Mouse (Mus musculus) embryonic facial prominence, embryonic 10.5 days (tissue): ENCODE data around the gene Nudt19. TPM values are rescaled to one million over a fixed set of nuclear protein-coding genes. Genes with fewer than 3 reads are reported as not detected.
A peak's percentile ranks its signal among the peaks of the same experiment; 100 is the strongest.
"Not testable (repeated sequence)": the region's sequence is repeated elsewhere in the genome, so short reads cannot be mapped to it uniquely, and the experiment has no call there.

Experiments used
- DNase-seq: peaks from one replicate; pipeline ENCODE4 v3.0.0-alpha.2; 2017; ENCODE audit warnings: low spot score
- H3K27ac ChIP-seq: fragments of 300-500 bp; sonication (generic); replicated peaks from 2 replicates; pipeline ENCODE4 v1.5.1; 2016; ENCODE audit warnings: mild to moderate bottlenecking
- H3K27me3 ChIP-seq: fragments of 300-500 bp; sonication (generic); replicated peaks from 2 replicates; pipeline ENCODE4 v1.6.1; 2016; ENCODE audit warnings: low read depth, mild to moderate bottlenecking; ENCODE audit not compliant: poor library complexity, severe bottlenecking
- H3K36me3 ChIP-seq: fragments of 300-500 bp; sonication (generic); replicated peaks from 2 replicates; pipeline ENCODE4 v1.6.1; 2016; ENCODE audit warnings: mild to moderate bottlenecking, moderate library complexity
- H3K4me1 ChIP-seq: fragments of 300-500 bp; sonication (generic); 2 replicates; pipeline ENCODE4 v1.6.1; 2016
- H3K4me3 ChIP-seq: fragments of 300-500 bp; sonication (generic); 2 replicates; pipeline ENCODE4 v1.5.1; 2016; ENCODE audit warnings: mild to moderate bottlenecking, moderate library complexity
- H3K9me3 ChIP-seq: fragments of 300-500 bp; sonication (generic); 2 replicates; pipeline ENCODE4 v1.6.1; 2016; ENCODE audit warnings: mild to moderate bottlenecking
- WGBS: fragments of 180-500 bp; shearing (Covaris S2); methylation state at CpG from one replicate; pipeline ENCODE4 v1.1.7; 2016; 5-methylcytosine and 5-hydroxymethylcytosine counted together
- polyA plus RNA-seq: library from polyadenylated mRNA; unstranded; fragments of >200 nt; fragmentation: Nextera tagmentation; extraction: Ambion mirVana; gene quantifications from 2 replicates; pipeline ENCODE4 v1.2.1, GENCODE M21; 2016

Nudt19 gene
- polyA plus RNA-seq, 1 experiment from 2014 or later: 42.0 TPM

GRCm38 (mm10) chr7:35585191-35586054, 29.3 kb upstream of the Nudt19 start, which contains the start of gene Rgs9bp:
Gene Rgs9bp, minus strand, starts transcription at chr7:35585582.
- H3K27ac ChIP-seq: peak within 1 kb of the TSS; percentile 91

DNA sequence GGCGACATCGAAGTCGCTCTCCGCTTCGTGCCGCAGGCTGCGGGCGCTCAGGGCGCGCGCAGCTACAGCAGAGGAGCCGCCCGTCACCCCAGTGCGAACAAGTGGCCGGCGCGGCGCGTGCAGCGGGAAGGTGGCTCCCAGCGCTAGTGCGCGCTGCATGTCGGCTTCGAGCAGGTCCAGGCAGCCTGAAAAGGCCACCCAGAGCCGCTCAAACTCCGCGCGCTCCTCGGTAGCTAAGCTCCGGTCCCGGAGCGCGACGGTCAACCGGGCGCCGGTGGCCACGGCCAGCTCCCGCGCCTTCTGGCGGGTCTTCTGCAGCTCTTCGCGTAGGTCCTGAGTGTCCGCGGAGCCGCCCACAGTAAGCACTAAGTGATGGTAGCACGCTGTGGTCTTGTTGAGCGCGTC, 28.7 kb upstream of the Nudt19 start:
- Histone ChIP-seq H3K27ac (peak overlapping the region; percentile 71), H3K4me3 (peak overlapping the region; percentile 96), H3K36me3 (no peaks in the 10 kb centered on the region), H3K9me3 (no peaks in the 10 kb centered on the region), H3K4me1 (peaks cover 43% of the 10 kb centered on the region), H3K27me3 (peaks cover 46% of the 10 kb centered on the region)
- DNase-seq: peak; percentile 72
- WGBS: under 1% methylated on average over 50 of the region's 50 CpGs

More at GRCm38 (mm10) chr7:35585191-35586054, 29.3 kb upstream of the Nudt19 start, which contains the start of gene Rgs9bp:
- Histone ChIP-seq H3K4me1 (peaks cover 43% of the 10 kb centered on the region), H3K36me3 (no peaks in the 10 kb centered on the region), H3K9me3 (no peaks in the 10 kb centered on the region), H3K27me3 (peaks cover 46% of the 10 kb centered on the region), H3K4me3 (peak within 1 kb of the TSS; percentile 96)
- under 1% methylated on average over 45 of the region's 45 CpGs for WGBS
- peak; percentile 88 for DNase-seq

DNA sequence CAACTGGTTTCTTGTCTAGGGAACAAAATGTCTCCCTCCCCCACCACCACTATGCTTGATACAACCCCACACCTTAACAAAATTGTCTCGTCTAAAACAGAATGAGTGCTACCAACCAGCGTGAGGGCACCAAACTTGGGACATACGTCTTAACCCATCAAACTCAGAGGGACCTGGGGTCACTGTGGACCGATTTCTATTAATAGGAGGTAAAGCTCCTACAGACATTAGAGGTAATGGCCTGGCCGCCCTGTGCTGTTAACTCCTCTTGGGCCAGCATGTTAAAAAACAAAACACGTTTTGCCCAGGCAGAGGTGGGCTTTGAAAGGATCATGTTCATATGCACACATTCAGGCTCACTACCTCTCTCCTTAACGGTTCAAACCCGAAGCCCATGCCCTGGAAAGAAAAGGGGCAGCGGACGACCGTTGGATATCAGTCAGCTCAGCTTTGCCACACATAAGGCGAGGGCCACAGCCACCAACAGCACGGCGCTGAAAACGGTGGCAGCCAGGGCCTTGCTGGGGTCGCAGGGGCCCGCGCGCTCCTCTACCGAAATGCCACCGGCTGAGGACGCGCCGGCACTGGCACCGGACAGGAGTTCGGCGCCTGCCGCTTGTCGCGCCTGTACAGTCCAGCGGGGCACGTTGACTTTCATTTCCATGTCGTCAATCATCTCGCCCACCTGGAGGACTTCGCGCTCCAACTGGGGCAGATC, 28.1 kb upstream of the Nudt19 start:
- DNase-seq: peak; percentile 16
- H3K36me3 ChIP-seq: no peaks in the 10 kb centered on the region
- peaks cover 43% of the 10 kb centered on the region for H3K4me1 ChIP-seq
- no peaks in the 10 kb centered on the region for H3K9me3 ChIP-seq
- 4% methylated on average over 36 of the region's 36 CpGs for WGBS
- peaks cover 46% of the 10 kb centered on the region for H3K27me3 ChIP-seq
- peak overlapping the region; percentile 96 for H3K4me3 ChIP-seq
- no peak overlapping the region; the same call in 1 of the 2 replicates for H3K27ac ChIP-seq

- Histone ChIP-seq H3K4me1 (peaks cover 43% of the 10 kb centered on the region), H3K9me3 (no peaks in the 10 kb centered on the region), H3K36me3 (no peaks in the 10 kb centered on the region), H3K4me3 (peak overlapping the region; percentile 96; the same call in 1 of the 2 replicates), H3K27me3 (peaks cover 46% of the 10 kb centered on the region), H3K27ac (no peak overlapping the region)
- no peak for DNase-seq
- 7% methylated on average over 11 of the region's 11 CpGs for WGBS
These were observed 27.4 kb upstream of the Nudt19 start for GRCm38 (mm10) chr7:35583476-35584025.

DNA sequence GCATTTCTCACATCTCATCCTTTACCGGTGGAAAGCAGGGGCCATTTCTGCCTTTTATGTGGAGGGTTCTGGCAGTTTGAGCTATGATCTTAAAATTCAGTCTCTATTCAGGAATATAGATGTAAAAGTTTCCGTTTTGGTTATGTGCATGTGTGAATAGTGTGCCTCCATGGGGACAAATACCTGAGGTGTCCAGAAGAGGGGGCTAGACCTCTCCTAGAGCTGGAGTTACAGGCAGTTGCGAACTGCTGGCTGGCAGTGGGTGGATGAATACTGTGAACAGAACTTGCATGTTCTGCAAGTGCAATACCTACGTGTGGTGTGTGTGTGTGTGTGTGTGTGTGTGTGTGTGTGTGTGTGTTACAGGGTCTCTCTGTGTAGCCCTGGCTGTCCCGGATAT, 26.6 kb upstream of the Nudt19 start:
- no peaks in the 10 kb centered on the region for H3K36me3 ChIP-seq
- no peak overlapping the region for H3K4me3 ChIP-seq
- peaks cover 37% of the 10 kb centered on the region for H3K4me1 ChIP-seq
- H3K27me3 ChIP-seq: peaks cover 46% of the 10 kb centered on the region
- no peaks in the 10 kb centered on the region for H3K9me3 ChIP-seq
- DNase-seq: no peak
- H3K27ac ChIP-seq: no peak overlapping the region
- 70% methylated on average over 5 of the region's 5 CpGs for WGBS

GRCm38 (mm10) chr7:35579849-35580248, 23.7 kb upstream of the Nudt19 start:
- Histone ChIP-seq H3K4me3 (no peak overlapping the region), H3K4me1 (peaks cover 17% of the 10 kb centered on the region), H3K27me3 (peaks cover 41% of the 10 kb centered on the region), H3K27ac (no peak overlapping the region), H3K36me3 (no peaks in the 10 kb centered on the region), H3K9me3 (no peaks in the 10 kb centered on the region)
- DNase-seq: peak; percentile 66
- 30% methylated on average over 4 of the region's 4 CpGs for WGBS

GRCm38 (mm10) chr7:35570883-35571282, 14.8 kb upstream of the Nudt19 start:
- H3K27me3 ChIP-seq, H3K4me3 ChIP-seq, H3K9me3 ChIP-seq, H3K36me3 ChIP-seq, DNase-seq, H3K4me1 ChIP-seq, H3K27ac ChIP-seq: not testable (repeated sequence)
- 19% methylated on average over 6 of the region's 6 CpGs for WGBS

GRCm38 (mm10) chr7:35569724-35570123, 13.6 kb upstream of the Nudt19 start:
- not testable (repeated sequence) for H3K36me3 ChIP-seq, H3K9me3 ChIP-seq, DNase-seq, H3K27ac ChIP-seq, H3K27me3 ChIP-seq, H3K4me3 ChIP-seq, H3K4me1 ChIP-seq
- WGBS: 89% methylated on average over 4 of the region's 4 CpGs

DNA sequence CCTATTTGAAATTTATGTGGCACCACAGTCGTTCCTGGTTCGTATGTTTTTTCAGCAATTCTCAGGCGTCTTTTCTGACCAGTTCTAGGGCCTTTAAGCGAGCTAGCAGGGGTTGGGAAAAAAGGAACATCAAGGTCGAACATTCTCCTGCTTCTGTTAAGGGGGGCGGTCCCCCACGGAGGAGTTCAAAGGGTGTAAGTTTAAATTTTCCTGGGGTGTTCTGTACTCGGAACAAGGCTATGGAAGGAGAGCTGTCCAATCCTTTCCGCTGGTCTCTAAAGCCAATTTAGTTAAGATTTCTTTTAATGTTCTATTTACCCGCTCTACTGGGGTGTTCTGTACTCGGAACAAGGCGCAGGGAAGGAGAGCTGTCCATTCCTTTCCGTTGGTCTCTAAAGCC, 9.9 kb upstream of the Nudt19 start:
- WGBS: 83% methylated on average over 13 of the region's 13 CpGs
- not testable (repeated sequence) for H3K27ac ChIP-seq, H3K27me3 ChIP-seq, H3K4me1 ChIP-seq, DNase-seq, H3K9me3 ChIP-seq, H3K4me3 ChIP-seq, H3K36me3 ChIP-seq

- not testable (repeated sequence) for H3K36me3 ChIP-seq, H3K9me3 ChIP-seq, H3K4me1 ChIP-seq, H3K27me3 ChIP-seq, DNase-seq, H3K27ac ChIP-seq, H3K4me3 ChIP-seq
- 88% methylated on average over 10 of the region's 10 CpGs for WGBS
These were observed 8.8 kb upstream of the Nudt19 start for GRCm38 (mm10) chr7:35564872-35565271.

- Histone ChIP-seq H3K4me1 (peaks cover 4% of the 10 kb centered on the region; the same call in 1 of the 2 replicates), H3K4me3 (no peak overlapping the region), H3K27ac (no peak overlapping the region), H3K36me3 (no peaks in the 10 kb centered on the region), H3K27me3 (no peaks in the 10 kb centered on the region), H3K9me3 (no peaks in the 10 kb centered on the region)
- DNase-seq: no peak
- 90% methylated on average over 2 of the region's 2 CpGs for WGBS
These were observed 8.2 kb upstream of the Nudt19 start for GRCm38 (mm10) chr7:35564067-35564865.

DNA sequence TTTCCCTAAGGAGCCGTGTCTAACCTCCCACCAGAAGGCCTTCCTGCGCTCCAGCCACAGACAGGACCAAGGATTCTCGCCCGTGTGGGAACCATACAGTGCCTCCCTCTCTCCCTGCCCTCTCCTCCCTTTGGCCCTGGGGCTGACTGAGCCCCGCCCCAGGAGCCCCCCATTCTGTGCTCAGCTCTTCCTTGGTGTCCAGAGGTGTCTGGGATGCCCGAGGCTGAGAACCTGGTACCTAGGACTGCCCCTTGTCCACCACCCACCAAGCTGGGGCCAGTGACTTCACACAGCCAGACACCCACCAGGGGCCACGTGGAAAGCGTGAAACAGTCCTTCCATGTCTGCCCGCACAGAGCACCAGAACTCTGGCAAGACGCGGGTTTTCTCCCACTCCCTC, 7.0 kb upstream of the Nudt19 start:
- peaks cover 4% of the 10 kb centered on the region; the same call in 1 of the 2 replicates for H3K4me1 ChIP-seq
- H3K27ac ChIP-seq: peak overlapping the region; percentile 19; the same call in 1 of the 2 replicates
- 75% methylated on average over 11 of the region's 11 CpGs for WGBS
- no peaks in the 10 kb centered on the region for H3K9me3 ChIP-seq
- H3K27me3 ChIP-seq: no peaks in the 10 kb centered on the region
- H3K4me3 ChIP-seq: no peak overlapping the region
- DNase-seq: no peak
- H3K36me3 ChIP-seq: no peaks in the 10 kb centered on the region
